In the genomic region with DNA sequence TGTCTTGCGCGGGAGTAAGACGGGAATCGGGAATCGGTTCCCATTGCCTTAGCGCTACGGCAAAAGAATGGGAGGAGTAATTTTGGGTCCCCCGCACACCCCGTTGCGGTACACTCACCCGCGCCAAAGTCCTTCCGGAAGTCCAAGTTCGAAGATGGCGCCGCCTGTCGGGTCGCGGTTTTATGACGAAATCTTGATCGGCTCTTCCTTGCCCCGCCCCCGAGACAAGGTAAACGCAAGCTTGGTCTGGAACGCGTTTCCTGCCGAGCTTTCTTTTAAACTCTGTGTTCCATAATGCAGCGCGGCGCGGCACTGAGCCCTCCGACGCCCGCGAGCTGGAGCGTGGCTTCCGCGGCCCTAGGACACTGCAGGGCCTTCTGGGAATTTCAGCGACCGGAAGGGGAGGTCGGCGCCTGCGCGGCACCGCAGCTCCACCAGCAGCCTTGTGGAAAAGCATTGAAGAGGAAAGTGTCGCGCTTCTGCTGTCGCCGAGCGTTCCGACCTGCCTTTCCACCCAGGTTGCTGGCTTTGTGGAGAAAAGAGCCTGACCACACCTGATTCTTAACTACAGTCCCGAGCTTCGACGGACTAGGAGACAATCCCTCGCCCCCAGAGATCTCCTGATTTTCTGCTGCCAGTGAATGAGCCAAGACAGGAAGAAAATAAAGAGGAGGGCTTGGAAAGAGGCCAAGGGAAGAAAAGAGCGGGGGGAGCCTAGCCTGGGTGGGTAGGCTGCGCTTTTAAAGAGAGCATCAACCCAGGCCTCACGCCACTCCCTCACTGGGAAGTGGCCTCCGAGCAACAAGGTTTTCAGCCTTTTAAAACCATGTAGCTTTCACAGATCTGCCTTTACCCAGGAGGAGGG, we compare ENCODE assay signal across 8 mouse cellular contexts. TPM values are rescaled to one million over a fixed set of nuclear protein-coding genes. Genes with fewer than 3 reads are reported as not detected.
DNase-seq lines count a peak whose midpoint lies in the region; ATAC-seq and TF ChIP-seq lines count a peak whose summit lies in the region.

Gene Gm29609 (minus strand): TSS at position 146 of the 865 bp plus-strand sequence.
Gene Gtf3c2 (minus strand): TSS at position 379 of the 865 bp plus-strand sequence.

- 0 out of 2 replicates have a peak, but pooled peaks have one; percentile 21 for TF ChIP-seq CTCF in liver, embryonic 14.5 days (IDR thresholded peaks at IDR 0.05; ENCODE audit: low read depth)
- peak; percentile 36 for TF ChIP-seq CTCF in stomach, postnatal 0 days (IDR thresholded peaks at IDR 0.05; ENCODE audit: low read depth)

- peak within 1 kb of the TSS; percentile 92 for H3K27ac ChIP-seq in forebrain, embryonic 10.5 days
- peak within 1 kb of the TSS; percentile 97 for H3K27ac ChIP-seq in heart, embryonic 15.5 days
- H3K27ac ChIP-seq in liver, embryonic 14.5 days = peak within 1 kb of the TSS; percentile 94
- peak within 1 kb of the TSS; percentile 94 for H3K27ac ChIP-seq in neural tube, embryonic 11.5 days (ENCODE audit: low read depth, low read length)
- peak within 1 kb of the TSS; percentile 97 for H3K27ac ChIP-seq in stomach, postnatal 0 days (replicated peaks)

- WGBS in forebrain, embryonic 10.5 days = under 1% methylated on average over 59 of the region's 59 CpGs
- under 1% methylated on average over 59 of the region's 59 CpGs for WGBS in heart, embryonic 15.5 days
- WGBS in liver, embryonic 14.5 days (ENCODE audit: insufficient replicate concordance) = under 1% methylated on average over 59 of the region's 59 CpGs
- WGBS in neural tube, embryonic 11.5 days = under 1% methylated on average over 59 of the region's 59 CpGs
- under 1% methylated on average over 59 of the region's 59 CpGs for WGBS in stomach, postnatal 0 days

- peak; percentile 95 to 97 for DNase-seq in CD8-positive naive resting alpha-beta T cell, adult 2 months (ENCODE audit: low read depth in 2 of 2, low spot score in 2 of 2)
- DNase-seq in c-Kit-positive CD71-negative TER-119-negative erythroid progenitor cells, embryonic 14.5 days (ENCODE audit: low read depth) = peak; percentile 96
- DNase-seq in forebrain, embryonic 10.5 days (ENCODE audit: extremely low spot score, low spot score) = peak; percentile 87
- DNase-seq in kidney, postnatal 25 days = peak; percentile 96 to 97
- DNase-seq in liver, embryonic 14.5 days (ENCODE audit: low read depth in 3 of 3, low spot score in 3 of 3) = peak; percentile 85 to 90 (median 87)
- DNase-seq in neural tube, embryonic 11.5 days (ENCODE audit: low spot score) = peak; percentile 95
- DNase-seq in stomach, postnatal 0 days (ENCODE audit: low spot score) = peak; percentile 94

- H3K9me3 ChIP-seq in forebrain, embryonic 10.5 days = no peaks in the 10 kb centered on the region
- H3K9me3 ChIP-seq in heart, embryonic 15.5 days (replicated peaks) = no peaks in the 10 kb centered on the region
- no peaks in the 10 kb centered on the region for H3K9me3 ChIP-seq in liver, embryonic 14.5 days (ENCODE audit: control insufficient read depth, low read length)
- H3K9me3 ChIP-seq in neural tube, embryonic 11.5 days (ENCODE audit: control insufficient read depth, low read length) = no peaks in the 10 kb centered on the region
- no peaks in the 10 kb centered on the region for H3K9me3 ChIP-seq in stomach, postnatal 0 days (ENCODE audit: control insufficient read depth, low read length)

- no peaks in the 10 kb centered on the region for H3K27me3 ChIP-seq in forebrain, embryonic 10.5 days (ENCODE audit: poor library complexity, severe bottlenecking)
- H3K27me3 ChIP-seq in heart, embryonic 15.5 days = no peaks in the 10 kb centered on the region
- H3K27me3 ChIP-seq in liver, embryonic 14.5 days (ENCODE audit: control insufficient read depth, insufficient read depth, low read length) = no peaks in the 10 kb centered on the region
- H3K27me3 ChIP-seq in neural tube, embryonic 11.5 days (ENCODE audit: control insufficient read depth, insufficient read depth, low read length) = no peaks in the 10 kb centered on the region
- no peaks in the 10 kb centered on the region for H3K27me3 ChIP-seq in stomach, postnatal 0 days (ENCODE audit: control insufficient read depth, insufficient read depth, low read length)

- H3K36me3 ChIP-seq in forebrain, embryonic 10.5 days (replicated peaks) = peaks cover 24% of the 10 kb centered on the region
- no peaks in the 10 kb centered on the region for H3K36me3 ChIP-seq in heart, embryonic 15.5 days
- H3K36me3 ChIP-seq in liver, embryonic 14.5 days (replicated peaks; ENCODE audit: control insufficient read depth, insufficient read depth, low read depth) = peaks cover 5% of the 10 kb centered on the region; the same call in 1 of the 2 replicates
- no peaks in the 10 kb centered on the region for H3K36me3 ChIP-seq in neural tube, embryonic 11.5 days (ENCODE audit: control insufficient read depth, insufficient read depth, low read length)
- no peaks in the 10 kb centered on the region for H3K36me3 ChIP-seq in stomach, postnatal 0 days (ENCODE audit: control insufficient read depth, insufficient read depth, low read length)

- peak within 1 kb of the TSS; percentile 62 for H3K9ac ChIP-seq in heart, embryonic 15.5 days
- peak within 1 kb of the TSS; percentile 89 for H3K9ac ChIP-seq in liver, embryonic 14.5 days (replicated peaks)
- peak within 1 kb of the TSS; percentile 69 for H3K9ac ChIP-seq in neural tube, embryonic 11.5 days (ENCODE audit: low read length)
- H3K9ac ChIP-seq in stomach, postnatal 0 days (ENCODE audit: low read length) = peak within 1 kb of the TSS; percentile 74

- peak within 1 kb of the TSS; percentile 71 for H3K4me3 ChIP-seq in forebrain, embryonic 10.5 days
- peak within 1 kb of the TSS; percentile 84 for H3K4me3 ChIP-seq in heart, embryonic 15.5 days
- H3K4me3 ChIP-seq in liver, embryonic 14.5 days (ENCODE audit: insufficient read depth in 1 of 2, low read depth in 2 of 2, low read length in 2 of 2) = peak within 1 kb of the TSS; percentile 89 to 99
- peak within 1 kb of the TSS; percentile 67 for H3K4me3 ChIP-seq in neural tube, embryonic 11.5 days (ENCODE audit: low read depth, low read length)
- peak within 1 kb of the TSS; percentile 86 for H3K4me3 ChIP-seq in stomach, postnatal 0 days (ENCODE audit: low read depth, low read length)

- H3K4me1 ChIP-seq in forebrain, embryonic 10.5 days = peaks cover 16% of the 10 kb centered on the region
- H3K4me1 ChIP-seq in heart, embryonic 15.5 days (replicated peaks) = peaks cover 12% of the 10 kb centered on the region
- H3K4me1 ChIP-seq in liver, embryonic 14.5 days (replicated peaks; ENCODE audit: control insufficient read depth in 2 of 2, insufficient read depth in 2 of 2, low read length in 1 of 2) = peaks cover 22 to 23% of the 10 kb centered on the region in 2 experiments
- H3K4me1 ChIP-seq in neural tube, embryonic 11.5 days (ENCODE audit: control insufficient read depth, insufficient read depth, low read length) = peaks cover 4% of the 10 kb centered on the region; the same call in 1 of the 2 replicates
- no peaks in the 10 kb centered on the region for H3K4me1 ChIP-seq in stomach, postnatal 0 days (replicated peaks; ENCODE audit: control insufficient read depth, insufficient read depth)

- no peak for TF ChIP-seq EP300 in liver, embryonic 14.5 days (IDR thresholded peaks at IDR 0.05; ENCODE audit: low read depth)
- peak; percentile 31 for TF ChIP-seq EP300 in stomach, postnatal 0 days (optimal IDR thresholded peaks at IDR 0.05)

- ATAC-seq in heart, embryonic 15.5 days (replicated peaks; ENCODE audit: insufficient number of reproducible peaks, insufficient read depth, low FRiP score, low read depth) = peak; percentile 97
- ATAC-seq in liver, embryonic 14.5 days (ENCODE audit: insufficient read depth) = peak; percentile 87
- ATAC-seq in neural tube, embryonic 11.5 days (ENCODE audit: insufficient read depth, low FRiP score, low TSS enrichment) = peak; percentile 92
- peak; percentile 98 for ATAC-seq in stomach, postnatal 0 days (ENCODE audit: low FRiP score, low TSS enrichment)

- peak within 1 kb of the TSS; percentile 82 for H3K4me2 ChIP-seq in heart, embryonic 15.5 days
- peak within 1 kb of the TSS; percentile 89 for H3K4me2 ChIP-seq in liver, embryonic 14.5 days (ENCODE audit: low read depth)
- peak within 1 kb of the TSS; percentile 77 for H3K4me2 ChIP-seq in neural tube, embryonic 11.5 days (ENCODE audit: low read depth)
- peak within 1 kb of the TSS; percentile 81 for H3K4me2 ChIP-seq in stomach, postnatal 0 days (replicated peaks; ENCODE audit: low read depth)

RNA-seq across cellular contexts. Expression of gene Gm29609, which starts in this region (rescaled TPM):
- 1.4 and 1.6 TPM in 2 replicates for polyA plus RNA-seq in forebrain, embryonic 10.5 days (2016; fragmentation: Nextera tagmentation; extraction: Ambion mirVana)
- 0.63 and 2.1 TPM in 2 replicates for polyA plus RNA-seq in heart, embryonic 15.5 days (2015; fragmentation: Nextera tagmentation; extraction: Ambion mirVana)
- polyA plus RNA-seq in liver, embryonic 14.5 days (2012; rRNA removed) = 0.90 and 0.92 TPM in 2 replicates
- 0.66 and 0.77 TPM in 2 replicates for polyA plus RNA-seq in liver, embryonic 14.5 days (2014; fragmentation: Nextera tagmentation; extraction: Ambion mirVana)
- 1.3 and 1.7 TPM in 2 replicates for polyA plus RNA-seq in neural tube, embryonic 11.5 days (2014; fragmentation: Nextera tagmentation; extraction: Ambion mirVana)
- 0.31 and 0.57 TPM in 2 replicates for polyA plus RNA-seq in stomach, postnatal 0 days (2015; fragmentation: Nextera tagmentation; extraction: Ambion mirVana)

RNA-seq across cellular contexts. Expression of gene Gtf3c2, which starts in this region (rescaled TPM):
- 132 and 136 TPM in 2 replicates for polyA plus RNA-seq in forebrain, embryonic 10.5 days (2016; fragmentation: Nextera tagmentation; extraction: Ambion mirVana)
- 37.2 and 44.8 TPM in 2 replicates for polyA plus RNA-seq in heart, embryonic 15.5 days (2015; fragmentation: Nextera tagmentation; extraction: Ambion mirVana)
- polyA plus RNA-seq in liver, embryonic 14.5 days (2012; rRNA removed) = 31.2 and 31.3 TPM in 2 replicates
- polyA plus RNA-seq in liver, embryonic 14.5 days (2014; fragmentation: Nextera tagmentation; extraction: Ambion mirVana) = 22.8 and 25.3 TPM in 2 replicates
- 75.1 and 89.0 TPM in 2 replicates for polyA plus RNA-seq in neural tube, embryonic 11.5 days (2014; fragmentation: Nextera tagmentation; extraction: Ambion mirVana)
- 19.9 and 25.1 TPM in 2 replicates for polyA plus RNA-seq in stomach, postnatal 0 days (2015; fragmentation: Nextera tagmentation; extraction: Ambion mirVana)

Comparison
In these comparisons a context has a peak if more than half of its experiments do, and no peak if none do; other contexts are left out.
1. Peak in every context shown above with its lines: DNase-seq, ATAC-seq, H3K4me3 ChIP-seq and H3K27ac ChIP-seq.